Mouse (Mus musculus) brain, embryonic 14.5 days (tissue): Measurements from ENCODE around the gene Negr1.

Experiments
- CTCF ChIP-seq: fragments of 200-500 bp; IDR thresholded peaks from 2 replicates; pipeline ENCODE4 v1.5.1; 2012; ENCODE audit warnings: inconsistent platforms, mild to moderate bottlenecking, moderate library complexity, borderline replicate concordance; ENCODE audit not compliant: insufficient read depth, insufficient read length; ENCODE audit errors: extremely low read depth
- POLR2A ChIP-seq: fragments of 200-500 bp; IDR thresholded peaks from 2 replicates; pipeline ENCODE4 v1.6.1; 2012; ENCODE audit warnings: mild to moderate bottlenecking, inconsistent platforms, borderline replicate concordance; ENCODE audit not compliant: poor library complexity, insufficient read depth, insufficient read length, severe bottlenecking; ENCODE audit errors: extremely low read depth

DNA sequence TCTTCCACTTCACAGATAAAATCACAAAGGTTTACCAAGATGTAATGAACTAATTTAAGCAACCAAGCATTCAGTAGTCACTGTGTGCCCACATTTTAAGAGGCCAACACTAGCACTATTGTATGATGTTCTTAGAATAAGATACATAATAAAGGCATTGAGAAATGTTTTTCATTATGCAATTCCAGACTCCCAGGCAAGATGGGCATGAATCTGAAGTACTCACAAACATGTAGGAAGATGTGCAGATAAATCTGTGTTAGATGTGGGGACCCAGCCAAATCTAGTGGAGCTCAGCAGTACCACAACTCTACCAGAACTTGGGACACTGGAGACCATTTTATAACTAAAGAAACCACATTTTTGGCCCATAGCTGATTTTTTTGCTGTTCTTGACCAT is 593.9 kb downstream of the Negr1 start:
- TF ChIP-seq POLR2A (no peak), CTCF (no peak)
